Mouse (Mus musculus) erythroblast, embryonic 14.5 days (primary cell): ENCODE data around the gene Mcrip2. TPM values are rescaled to one million over a fixed set of nuclear protein-coding genes. Genes with fewer than 3 reads are reported as not detected.

Experiments used
- H3K27me3 ChIP-seq: 2 replicates; pipeline ENCODE4 v1.6.1; 2012; ENCODE audit warnings: inconsistent platforms; ENCODE audit not compliant: control insufficient read depth
- H3K36me3 ChIP-seq: 2 replicates; pipeline ENCODE4 v1.6.1; 2012; ENCODE audit warnings: mild to moderate bottlenecking, inconsistent platforms; ENCODE audit not compliant: control insufficient read depth
- H3K4me1 ChIP-seq: 2 replicates; pipeline ENCODE4 v1.6.1; 2012; ENCODE audit warnings: inconsistent platforms; ENCODE audit not compliant: control insufficient read depth
- H3K4me3 ChIP-seq: replicated peaks from 2 replicates; pipeline ENCODE3; 2012; ENCODE audit warnings: moderate library complexity, mild to moderate bottlenecking, inconsistent platforms
- H3K9me3 ChIP-seq: 2 replicates; pipeline ENCODE4 v1.6.1; 2012; ENCODE audit warnings: low read length, inconsistent platforms, mixed read lengths; ENCODE audit not compliant: control insufficient read depth
- GATA1 ChIP-seq: IDR thresholded peaks from 2 replicates; pipeline ENCODE4 v1.6.1; 2012; ENCODE audit warnings: low read length, inconsistent platforms, mixed read lengths
- TAL1 ChIP-seq: IDR thresholded peaks from 3 replicates; pipeline ENCODE4 v1.6.1; 2012; ENCODE audit warnings: low read length, inconsistent platforms, mixed read lengths
- polyA plus RNA-seq: library from polyadenylated mRNA; stranded (reverse); fragments of >175 nt; gene quantifications from 2 replicates; pipeline ENCODE4 v1.2.3, GENCODE M21; 2012

Gene Mcrip2
- polyA plus RNA-seq, 1 experiment, result 4.0 TPM

DNA sequence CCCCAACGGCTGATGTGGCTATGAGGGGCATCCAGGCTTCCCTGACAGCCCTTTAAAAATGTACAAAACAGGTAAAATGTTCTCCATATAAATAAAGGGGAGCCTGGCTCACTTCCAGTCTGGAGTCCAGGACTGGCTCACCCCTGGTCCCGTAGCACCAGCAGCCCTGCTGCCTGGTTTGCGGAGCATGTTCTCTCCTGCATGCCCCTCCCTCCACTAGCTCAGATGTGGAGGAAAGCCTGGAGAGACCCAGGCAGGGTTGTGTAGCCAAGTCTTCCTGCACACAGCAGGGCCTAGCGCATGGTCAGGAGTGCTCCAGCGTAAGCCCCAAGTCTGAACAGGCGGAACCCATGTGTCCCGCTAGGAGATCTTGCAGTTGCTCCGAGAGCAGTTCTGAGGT, 14.7 kb upstream of the Mcrip2 start:
- Histone ChIP-seq H3K4me1 (peaks cover 30% of the 10 kb centered on the region), H3K36me3 (peaks cover 59% of the 10 kb centered on the region), H3K9me3 (no peaks in the 10 kb centered on the region), H3K4me3 (no peak overlapping the region), H3K27me3 (no peaks in the 10 kb centered on the region)
- TF ChIP-seq GATA1, result no peak
- TF ChIP-seq TAL1, result no peak

DNA sequence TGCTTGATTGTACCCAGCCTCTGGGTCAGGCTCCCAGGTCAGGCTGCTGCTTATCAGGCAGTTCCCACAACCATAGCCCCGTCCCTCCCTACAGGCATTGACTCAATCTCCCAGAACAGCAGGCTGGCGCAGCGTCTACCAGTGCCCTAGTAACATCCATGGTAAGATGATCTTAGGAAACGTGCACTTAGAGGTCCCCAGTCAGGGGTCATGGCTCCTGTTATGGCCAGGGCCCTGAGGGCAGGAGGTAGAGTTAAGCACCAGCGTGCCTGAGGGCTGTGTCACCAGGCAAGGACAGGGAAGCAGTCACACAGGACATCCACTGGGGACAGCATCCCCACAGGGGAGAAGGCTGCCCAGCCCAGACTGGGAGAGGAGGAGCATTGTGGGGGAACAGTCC, 13.7 kb upstream of the Mcrip2 start:
- Histone ChIP-seq H3K27me3 (no peaks in the 10 kb centered on the region), H3K9me3 (no peaks in the 10 kb centered on the region), H3K4me1 (peaks cover 33% of the 10 kb centered on the region), H3K4me3 (no peak overlapping the region), H3K36me3 (peaks cover 64% of the 10 kb centered on the region)
- TF ChIP-seq GATA1 (no peak), TAL1 (no peak)

DNA sequence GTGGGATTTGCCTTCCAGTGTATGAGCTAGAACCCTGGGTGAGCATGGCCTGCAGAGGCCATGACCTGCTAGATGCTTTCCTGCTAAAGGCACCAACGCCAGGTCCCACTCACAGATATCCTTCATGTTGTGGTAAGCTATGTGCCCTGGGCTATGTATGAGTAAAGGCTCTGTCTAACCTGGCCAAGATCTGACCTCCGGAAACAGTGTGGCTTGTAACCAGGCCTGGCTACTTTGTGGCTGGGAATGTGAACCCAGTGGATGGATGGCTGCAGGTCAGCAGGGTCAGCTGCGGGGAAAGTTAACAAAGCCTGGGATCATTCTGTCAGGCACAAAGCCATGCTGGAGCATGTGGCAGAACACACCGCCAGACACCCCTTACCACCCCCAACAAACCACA, 13.1 kb upstream of the Mcrip2 start:
- no peak overlapping the region for H3K4me3 ChIP-seq
- H3K4me1 ChIP-seq, result peaks cover 38% of the 10 kb centered on the region
- H3K36me3 ChIP-seq, result peaks cover 67% of the 10 kb centered on the region
- TF ChIP-seq TAL1 (no peak), GATA1 (no peak)
- no peaks in the 10 kb centered on the region for H3K9me3 ChIP-seq
- no peaks in the 10 kb centered on the region for H3K27me3 ChIP-seq

DNA sequence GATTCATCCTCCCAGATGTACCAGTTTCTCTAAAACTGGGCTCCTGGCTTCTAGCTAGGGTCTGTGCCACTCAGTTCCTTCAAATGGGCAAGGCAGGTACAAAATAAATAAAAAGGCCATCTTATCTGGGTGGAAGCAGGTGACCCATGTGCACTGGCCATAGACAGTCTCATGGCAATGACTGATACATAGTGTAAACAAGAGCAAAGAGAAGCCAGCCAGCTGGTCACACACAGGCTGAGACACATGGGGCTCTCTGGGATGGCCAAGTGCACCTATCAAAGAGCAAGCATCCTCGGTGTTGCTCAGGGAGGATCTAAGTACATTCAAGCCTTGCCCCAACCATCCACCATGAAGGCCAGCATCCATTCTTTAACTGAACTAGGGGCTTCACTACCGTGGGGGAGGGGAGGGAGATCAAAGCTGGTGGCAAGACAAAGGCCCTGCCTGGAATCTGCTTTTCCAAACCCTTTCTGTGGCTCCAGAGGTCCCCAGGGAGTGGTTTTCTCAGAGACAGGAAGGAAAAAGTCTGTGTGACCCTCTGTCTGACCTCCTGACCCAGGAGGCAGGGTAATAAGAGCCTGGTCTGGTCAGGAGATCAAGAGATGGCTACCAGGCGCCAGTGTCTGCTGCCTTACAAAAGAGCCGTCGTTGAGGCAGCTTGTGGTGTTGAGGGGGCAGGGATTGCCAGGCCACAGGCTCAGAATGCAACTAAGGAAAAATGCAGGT, 12.5 kb upstream of the Mcrip2 start:
- peaks cover 66% of the 10 kb centered on the region for H3K36me3 ChIP-seq
- no peaks in the 10 kb centered on the region for H3K9me3 ChIP-seq
- TF ChIP-seq GATA1, result no peak
- TF ChIP-seq TAL1, result no peak
- H3K27me3 ChIP-seq, result no peaks in the 10 kb centered on the region
- peaks cover 44% of the 10 kb centered on the region for H3K4me1 ChIP-seq
- no peak overlapping the region for H3K4me3 ChIP-seq

DNA sequence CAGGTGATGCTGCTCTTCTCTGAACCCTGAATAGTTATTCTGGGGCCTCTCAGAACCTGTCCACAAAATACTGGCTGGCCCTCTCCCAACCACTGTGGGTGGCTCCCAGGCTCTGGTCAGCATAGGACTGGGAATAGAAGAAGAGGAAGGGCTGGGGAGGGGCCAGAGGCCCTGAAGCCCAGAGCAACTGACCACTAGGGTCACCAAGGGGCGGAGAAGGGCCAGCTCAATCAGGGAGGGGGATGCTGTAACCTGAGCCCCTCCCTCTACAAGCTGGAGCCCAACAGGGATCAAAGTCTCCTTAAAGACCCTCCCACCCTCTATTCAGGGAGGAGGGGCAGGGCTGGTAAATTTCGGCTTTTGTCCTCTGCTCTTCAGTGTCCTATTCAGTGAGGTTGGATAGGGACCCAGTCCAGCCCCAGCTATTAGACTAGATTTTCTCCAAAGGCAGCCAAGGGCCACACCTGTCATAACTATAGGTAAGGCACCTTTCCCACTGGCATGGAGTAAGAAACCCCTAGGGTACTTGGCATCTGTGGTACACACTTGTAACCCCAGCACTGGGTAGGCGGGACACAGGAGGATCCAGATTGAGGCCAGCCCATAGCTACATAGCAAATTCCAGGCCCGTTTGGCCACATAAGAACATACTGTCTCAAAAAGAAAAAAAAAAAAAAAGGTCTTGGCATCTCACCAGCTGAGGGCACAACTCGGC, 11.8 kb upstream of the Mcrip2 start, which contains the start of gene Wfikkn1:
Gene Wfikkn1 (minus strand): TSS at position 663 of the 715 bp plus-strand sequence.
- Histone ChIP-seq H3K27me3 (no peaks in the 10 kb centered on the region), H3K4me1 (peaks cover 48% of the 10 kb centered on the region), H3K36me3 (peaks cover 65% of the 10 kb centered on the region), H3K9me3 (no peaks in the 10 kb centered on the region), H3K4me3 (no peak within 1 kb of the TSS)
- no peak for TF ChIP-seq TAL1
- TF ChIP-seq GATA1, result no peak

DNA sequence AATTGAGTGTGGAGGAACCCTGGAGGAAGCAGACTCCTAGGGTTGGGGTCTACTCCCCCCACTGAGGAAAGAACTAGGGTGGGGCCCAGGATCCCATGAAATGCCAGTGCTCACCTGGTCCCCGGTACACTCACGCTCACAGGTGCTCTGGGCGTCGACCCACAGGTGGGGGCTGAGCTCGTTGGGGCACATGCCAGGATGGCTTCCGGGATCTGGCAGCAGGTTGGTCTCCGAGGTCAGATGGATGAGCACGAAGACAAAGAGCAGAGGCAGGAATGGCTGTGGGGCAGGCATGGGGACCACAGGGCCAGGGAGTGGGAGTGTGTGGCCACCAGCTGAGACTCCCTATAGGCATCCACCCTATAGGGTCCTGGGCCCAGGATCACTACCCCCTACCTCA, 11.2 kb upstream of the Mcrip2 start:
- Histone ChIP-seq H3K36me3 (peaks cover 61% of the 10 kb centered on the region), H3K9me3 (no peaks in the 10 kb centered on the region), H3K27me3 (no peaks in the 10 kb centered on the region), H3K4me3 (no peak overlapping the region), H3K4me1 (peaks cover 53% of the 10 kb centered on the region)
- TF ChIP-seq GATA1 (no peak), TAL1 (no peak)

DNA sequence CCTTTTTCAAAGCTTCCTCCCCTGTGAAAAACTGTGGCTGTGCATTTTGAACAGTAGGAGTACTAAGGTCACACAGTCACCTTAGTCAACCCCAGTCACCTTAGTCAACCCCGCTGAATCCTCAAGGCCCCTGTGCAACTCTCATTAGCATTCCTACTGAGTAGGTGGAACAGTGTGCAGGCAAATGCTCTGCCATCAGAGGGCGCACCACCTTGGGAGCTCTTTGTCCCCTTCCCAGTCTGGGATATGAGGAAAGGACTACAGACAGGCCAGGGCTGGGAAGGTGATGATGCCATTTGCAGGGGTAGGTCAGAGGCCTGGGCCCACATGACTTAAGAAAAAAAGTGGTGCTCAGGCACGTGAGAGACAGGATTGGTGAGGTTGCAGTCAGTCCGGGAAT, 10.7 kb upstream of the Mcrip2 start:
- peaks cover 56% of the 10 kb centered on the region for H3K36me3 ChIP-seq
- no peaks in the 10 kb centered on the region for H3K27me3 ChIP-seq
- H3K4me1 ChIP-seq, result peaks cover 58% of the 10 kb centered on the region
- TF ChIP-seq TAL1 (no peak), GATA1 (no peak)
- no peaks in the 10 kb centered on the region for H3K9me3 ChIP-seq
- H3K4me3 ChIP-seq, result no peak overlapping the region

DNA sequence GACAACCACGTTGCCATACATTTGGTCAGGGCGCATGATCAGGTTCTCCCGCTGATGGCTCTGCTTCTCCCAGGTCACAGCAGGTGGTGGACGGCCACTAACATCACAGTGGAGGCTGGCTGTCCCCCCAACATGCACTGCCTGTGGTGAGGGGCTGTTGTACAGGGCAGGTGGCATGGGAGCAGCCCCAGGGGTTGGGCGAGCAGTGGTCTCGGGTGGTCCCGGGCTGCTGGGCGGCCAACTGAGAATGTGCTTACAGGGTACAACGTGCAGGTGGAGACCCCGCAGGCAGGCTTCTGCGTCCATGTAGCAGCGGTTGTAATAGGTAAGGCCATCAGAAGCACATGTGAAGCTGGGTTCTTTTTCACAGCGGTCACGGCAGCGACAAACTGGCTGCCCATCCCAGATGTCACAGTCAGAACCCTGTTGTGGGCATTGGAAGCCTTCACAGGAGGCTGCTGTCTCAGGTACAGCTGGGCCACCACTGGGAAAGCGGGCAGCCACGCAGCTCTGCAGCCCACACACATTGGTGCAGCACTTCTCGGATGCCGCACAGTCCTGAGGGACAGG, 10.1 kb upstream of the Mcrip2 start:
- TF ChIP-seq GATA1, result no peak
- no peak for TF ChIP-seq TAL1
- peaks cover 50% of the 10 kb centered on the region for H3K36me3 ChIP-seq
- H3K4me1 ChIP-seq, result peaks cover 63% of the 10 kb centered on the region

More for the DNA sequence above, 10.1 kb upstream of the Mcrip2 start:
- no peaks in the 10 kb centered on the region for H3K27me3 ChIP-seq
- no peaks in the 10 kb centered on the region for H3K9me3 ChIP-seq
- no peak overlapping the region for H3K4me3 ChIP-seq
